16 mouse cellular contexts compared by ENCODE assay signal in genomic region chr3:137737222-137737800, GRCm38 (mm10).
A peak's percentile ranks its signal among the peaks of the same experiment; 100 is the strongest.
DNase-seq lines count a peak whose midpoint lies in the region; ATAC-seq and TF ChIP-seq lines count a peak whose summit lies in the region.
"Had no signal": no experiment of that assay in that cellular context is flagged by ENCODE, and none has a peak within 500 bp of the region (broad histone marks: within the 10 kb centered on the region; RNA-seq: fewer than 3 reads in every experiment).

No protein-coding gene starts in this region.

- 40% methylated on average over 12 of the region's 12 CpGs for WGBS in hindbrain, embryonic 11.5 days
- WGBS in neural tube, embryonic 13.5 days: 21% methylated on average over 12 of the region's 12 CpGs

- H3K9ac ChIP-seq in hindbrain, embryonic 11.5 days (ENCODE audit: low read depth, low read length): no peak overlapping the region
- no peak overlapping the region for H3K9ac ChIP-seq in neural tube, embryonic 13.5 days
- H3K9ac ChIP-seq: embryonic facial prominence, embryonic 15.5 days; kidney, embryonic 15.5 days; lung, embryonic 15.5 days had no signal

- H3K36me3 ChIP-seq in hindbrain, embryonic 11.5 days (ENCODE audit: control insufficient read depth, insufficient read depth, low read length): no peaks in the 10 kb centered on the region
- no peaks in the 10 kb centered on the region for H3K36me3 ChIP-seq in neural tube, embryonic 13.5 days
- H3K36me3 ChIP-seq: embryonic facial prominence, embryonic 15.5 days; heart, embryonic 10.5 days; kidney, embryonic 15.5 days; lung, embryonic 15.5 days had no signal

- no peak overlapping the region for H3K27ac ChIP-seq in layer of hippocampus, adult 2 months
- no peak overlapping the region for H3K27ac ChIP-seq in hindbrain, embryonic 11.5 days (ENCODE audit: low read depth, low read length)
- H3K27ac ChIP-seq in neural tube, embryonic 13.5 days (replicated peaks): no peak overlapping the region; the same call in 1 of the 2 replicates
- H3K27ac ChIP-seq: embryonic facial prominence, embryonic 15.5 days; heart, embryonic 10.5 days; kidney, embryonic 15.5 days; lung, embryonic 15.5 days had no signal

- peak; percentile 34; the same call in 1 of the 2 replicates for TF ChIP-seq CTCF in layer of hippocampus, adult 2 months (conservative IDR thresholded peaks at IDR 0.05)
- TF ChIP-seq CTCF in brain, embryonic 14.5 days (IDR thresholded peaks at IDR 0.05; ENCODE audit: borderline replicate concordance, extremely low read depth, insufficient read depth, insufficient read length): 0 out of 2 replicates have a peak, but pooled peaks have one; percentile 0

- H3K27me3 ChIP-seq in hindbrain, embryonic 11.5 days (ENCODE audit: control insufficient read depth, insufficient read depth, low read length): no peaks in the 10 kb centered on the region
- no peaks in the 10 kb centered on the region for H3K27me3 ChIP-seq in neural tube, embryonic 13.5 days
- H3K27me3 ChIP-seq: embryonic facial prominence, embryonic 15.5 days; kidney, embryonic 15.5 days; lung, embryonic 15.5 days; Patski had no signal

- H3K9me3 ChIP-seq in hindbrain, embryonic 11.5 days (ENCODE audit: control insufficient read depth, low read length): no peaks in the 10 kb centered on the region
- H3K9me3 ChIP-seq in neural tube, embryonic 13.5 days: no peaks in the 10 kb centered on the region
- H3K9me3 ChIP-seq: embryonic facial prominence, embryonic 15.5 days; heart, embryonic 10.5 days; kidney, embryonic 15.5 days; lung, embryonic 15.5 days had no signal

- peak; percentile 78 for ATAC-seq in hindbrain, embryonic 11.5 days (ENCODE audit: low FRiP score)
- peak; percentile 74 for ATAC-seq in neural tube, embryonic 13.5 days (ENCODE audit: low read depth)
- ATAC-seq: Patski had no signal

- no peak for TF ChIP-seq POLR2A in brain, embryonic 14.5 days (IDR thresholded peaks at IDR 0.05; ENCODE audit: borderline replicate concordance, extremely low read depth, insufficient read depth, insufficient read length, poor library complexity, severe bottlenecking)

- H3K4me1 ChIP-seq in hindbrain, embryonic 11.5 days (replicated peaks; ENCODE audit: control insufficient read depth, insufficient read depth, low read length): no peaks in the 10 kb centered on the region
- H3K4me1 ChIP-seq in neural tube, embryonic 13.5 days (replicated peaks): peaks cover 12% of the 10 kb centered on the region; the same call in 1 of the 2 replicates
- H3K4me1 ChIP-seq: heart, embryonic 10.5 days; lung, embryonic 15.5 days had no signal

- DNase-seq in layer of hippocampus, adult 2 months (ENCODE audit: low spot score in 2 of 2): no peak
- DNase-seq in layer of hippocampus, postnatal 36 days: no peak
- peak; percentile 89 for DNase-seq in brain, embryonic 14.5 days (ENCODE audit: low read depth)
- DNase-seq in hindbrain, embryonic 11.5 days (ENCODE audit: low spot score): peak; percentile 28
- DNase-seq in gastrocnemius, postnatal 4 days (ENCODE audit: low spot score in 2 of 2): no peak
- DNase-seq in layer of hippocampus, adult 9-10 months (ENCODE audit: low spot score): no peak
- no peak for DNase-seq in thymus, postnatal 14 days
- DNase-seq: adrenal gland, postnatal 36 days; cerebellum, adult 18-20 months; spleen, adult 18-20 months had no signal

- H3K4me2 ChIP-seq in hindbrain, embryonic 11.5 days (replicated peaks; ENCODE audit: low read depth, low read length): no peak overlapping the region
- peak overlapping the region; percentile 23 for H3K4me2 ChIP-seq in neural tube, embryonic 13.5 days
- H3K4me2 ChIP-seq: embryonic facial prominence, embryonic 15.5 days; kidney, embryonic 15.5 days; lung, embryonic 15.5 days had no signal

- no peak overlapping the region for H3K4me3 ChIP-seq in layer of hippocampus, adult 2 months
- no peak overlapping the region for H3K4me3 ChIP-seq in hindbrain, embryonic 11.5 days (ENCODE audit: low read depth, low read length)
- H3K4me3 ChIP-seq in neural tube, embryonic 13.5 days: no peak overlapping the region
- H3K4me3 ChIP-seq: embryonic facial prominence, embryonic 15.5 days; heart, embryonic 10.5 days; kidney, embryonic 15.5 days; lung, embryonic 15.5 days had no signal

Comparison
In these comparisons a context has a peak if more than half of its experiments do, and no peak if none do; other contexts are left out.
1. DNase-seq: peak in brain, embryonic 14.5 days (single experiment) and hindbrain, embryonic 11.5 days (single experiment); none in layer of hippocampus, adult 2 months (0 of 2), layer of hippocampus, postnatal 36 days (0 of 2), gastrocnemius, postnatal 4 days (0 of 2), layer of hippocampus, adult 9-10 months (single experiment) and thymus, postnatal 14 days (single experiment).